Comparison of ENCODE assay signal across 8 mouse cellular contexts in genomic region chr16:18589804-18590790, GRCm38 (mm10). TPM values are rescaled to one million over a fixed set of nuclear protein-coding genes. Genes with fewer than 3 reads are reported as not detected.
DNase-seq lines count a peak whose midpoint lies in the region; ATAC-seq and TF ChIP-seq lines count a peak whose summit lies in the region.

Gene Tbx1 (minus strand): TSS chr16:18590671.

- 3% methylated on average over 48 of the region's 48 CpGs for WGBS in heart, embryonic 12.5 days
- WGBS in heart, embryonic 16.5 days: 6% methylated on average over 48 of the region's 48 CpGs
- WGBS in liver, embryonic 13.5 days (ENCODE audit: insufficient replicate concordance): 1% methylated on average over 47 of the region's 48 CpGs
- 4% methylated on average over 48 of the region's 48 CpGs for WGBS in small intestine, adult 2 months

- H3K4me1 ChIP-seq in heart, embryonic 12.5 days (replicated peaks): peaks cover 51% of the 10 kb centered on the region
- peaks cover 30% of the 10 kb centered on the region for H3K4me1 ChIP-seq in heart, embryonic 16.5 days (ENCODE audit: control insufficient read depth, insufficient read depth, low read length)
- peaks cover 32% of the 10 kb centered on the region for H3K4me1 ChIP-seq in liver, embryonic 13.5 days (replicated peaks)
- H3K4me1 ChIP-seq in small intestine, adult 2 months (ENCODE audit: control insufficient read depth, insufficient read depth, insufficient read length, low read length): peaks cover 20% of the 10 kb centered on the region

- H3K27ac ChIP-seq in heart, embryonic 12.5 days (ENCODE audit: poor library complexity, severe bottlenecking): no peak within 1 kb of the TSS
- H3K27ac ChIP-seq in heart, embryonic 16.5 days (ENCODE audit: low read length): no peak within 1 kb of the TSS
- no peak within 1 kb of the TSS for H3K27ac ChIP-seq in liver, embryonic 13.5 days
- H3K27ac ChIP-seq in small intestine, adult 2 months (ENCODE audit: insufficient read depth, low read depth, low read length): no peak within 1 kb of the TSS

- peak within 1 kb of the TSS; percentile 21; the same call in 1 of the 2 replicates for H3K9ac ChIP-seq in heart, embryonic 12.5 days
- H3K9ac ChIP-seq in heart, embryonic 16.5 days (ENCODE audit: low read length): peak within 1 kb of the TSS; percentile 48
- no peak within 1 kb of the TSS for H3K9ac ChIP-seq in liver, embryonic 13.5 days

- intact Hi-C loops in left cerebral cortex, postnatal 14 days (cut with DNase I): no loop called here

- H3K9me3 ChIP-seq in heart, embryonic 12.5 days (replicated peaks): no peaks in the 10 kb centered on the region
- H3K9me3 ChIP-seq in heart, embryonic 16.5 days (replicated peaks; ENCODE audit: control insufficient read depth, low read length): no peaks in the 10 kb centered on the region
- H3K9me3 ChIP-seq in liver, embryonic 13.5 days (replicated peaks): no peaks in the 10 kb centered on the region

- peak; percentile 56; the same call in 1 of the 2 replicates for TF ChIP-seq CTCF in small intestine, adult 2 months (IDR thresholded peaks at IDR 0.05; ENCODE audit: extremely low read depth, insufficient read length, insufficient replicate concordance, low read depth, low read length)

- H3K27me3 ChIP-seq in heart, embryonic 12.5 days (replicated peaks): peaks cover 95% of the 10 kb centered on the region
- H3K27me3 ChIP-seq in heart, embryonic 16.5 days (ENCODE audit: control insufficient read depth, insufficient read depth, low read length): peaks cover 77% of the 10 kb centered on the region
- peaks cover 98% of the 10 kb centered on the region for H3K27me3 ChIP-seq in liver, embryonic 13.5 days
- H3K27me3 ChIP-seq in small intestine, adult 2 months (ENCODE audit: control insufficient read depth, insufficient read depth, low read length): peaks cover 52% of the 10 kb centered on the region

- no peak for ATAC-seq in heart, embryonic 12.5 days (ENCODE audit: insufficient number of reproducible peaks, low FRiP score)
- no peak for ATAC-seq in heart, embryonic 16.5 days (replicated peaks; ENCODE audit: extremely low read depth, insufficient read depth, low FRiP score)
- ATAC-seq in liver, embryonic 13.5 days (ENCODE audit: low read depth): no peak

- H3K36me3 ChIP-seq in heart, embryonic 12.5 days: no peaks in the 10 kb centered on the region
- H3K36me3 ChIP-seq in heart, embryonic 16.5 days (ENCODE audit: control insufficient read depth, insufficient read depth): no peaks in the 10 kb centered on the region
- H3K36me3 ChIP-seq in liver, embryonic 13.5 days: no peaks in the 10 kb centered on the region
- no peaks in the 10 kb centered on the region for H3K36me3 ChIP-seq in small intestine, adult 2 months (ENCODE audit: control insufficient read depth, insufficient read depth, low read length)

- H3K4me3 ChIP-seq in heart, embryonic 12.5 days: peak within 1 kb of the TSS; percentile 39
- peak within 1 kb of the TSS; percentile 51 for H3K4me3 ChIP-seq in heart, embryonic 16.5 days (ENCODE audit: low read length)
- peak within 1 kb of the TSS; percentile 38 for H3K4me3 ChIP-seq in liver, embryonic 13.5 days (replicated peaks)
- peak within 1 kb of the TSS; percentile 76 for H3K4me3 ChIP-seq in small intestine, adult 2 months (ENCODE audit: low read depth, low read length)

- DNase-seq in heart, adult 8-10 months (ENCODE audit: low spot score): no peak
- DNase-seq in MN1 (ENCODE audit: low spot score): peak; percentile 45
- no peak for DNase-seq in liver, embryonic 13.5 days
- DNase-seq in left cerebral cortex, postnatal 14 days (ENCODE audit: low spot score in 2 of 2): no peak
- DNase-seq in adrenal gland, adult 18-20 months (ENCODE audit: low spot score in 2 of 2): no peak

- peak within 1 kb of the TSS; percentile 66 for H3K4me2 ChIP-seq in heart, embryonic 12.5 days
- H3K4me2 ChIP-seq in heart, embryonic 16.5 days (ENCODE audit: low read depth, low read length): peak within 1 kb of the TSS; percentile 62
- H3K4me2 ChIP-seq in liver, embryonic 13.5 days: peak within 1 kb of the TSS; percentile 62

- TF ChIP-seq POLR2A in small intestine, adult 2 months (IDR thresholded peaks at IDR 0.05; ENCODE audit: low read depth, low read length): no peak

RNA-seq across cellular contexts. Expression of gene Tbx1, which starts in this region (rescaled TPM):
- 0.13 and 0.67 TPM in 2 replicates for polyA plus RNA-seq in heart, embryonic 12.5 days (2016; fragmentation: Nextera tagmentation; extraction: Ambion mirVana)
- 1 to 10 TPM; 1.0 to 2.0 (median 1.1) TPM for total RNA-seq in heart, adult 8-10 months (2022)
- 0.47 and 1.5 TPM in 2 replicates for polyA plus RNA-seq in heart, embryonic 16.5 days (2015; fragmentation: Nextera tagmentation; extraction: Ambion mirVana)
- 0.05 TPM in 1 of 2 replicates, not detected in the other for polyA plus RNA-seq in liver, embryonic 13.5 days (2015; fragmentation: Nextera tagmentation; extraction: Ambion mirVana)
- 2.6 and 8.3 TPM in 2 replicates for polyA plus RNA-seq in small intestine, adult 2 months (2012; rRNA removed)
- total RNA-seq in left cerebral cortex, postnatal 14 days (2021): 1 to 10 TPM; 2.0 to 2.2 TPM
- under 1 TPM in 1 of 2 experiments, not detected in 1; 0.22 TPM for total RNA-seq in adrenal gland, adult 18-20 months (2021)
